Mouse (Mus musculus) urinary bladder, postnatal 4 days (tissue): Measurements from ENCODE around the gene Shank2.

Experiments used
- DNase-seq, 2 experiments: peaks; one replicate each; pipeline ENCODE4 v3.0.0; 2021 to 2022; ENCODE audit warnings: low spot score in 2 of 2

The Shank2 gene

GRCm38 (mm10) chr7:144106352-144107011 is 104.8 kb downstream of the Shank2 start:
- no peak for DNase-seq

GRCm38 (mm10) chr7:144108141-144108540 is 106.4 kb downstream of the Shank2 start:
- no peak for DNase-seq

DNA sequence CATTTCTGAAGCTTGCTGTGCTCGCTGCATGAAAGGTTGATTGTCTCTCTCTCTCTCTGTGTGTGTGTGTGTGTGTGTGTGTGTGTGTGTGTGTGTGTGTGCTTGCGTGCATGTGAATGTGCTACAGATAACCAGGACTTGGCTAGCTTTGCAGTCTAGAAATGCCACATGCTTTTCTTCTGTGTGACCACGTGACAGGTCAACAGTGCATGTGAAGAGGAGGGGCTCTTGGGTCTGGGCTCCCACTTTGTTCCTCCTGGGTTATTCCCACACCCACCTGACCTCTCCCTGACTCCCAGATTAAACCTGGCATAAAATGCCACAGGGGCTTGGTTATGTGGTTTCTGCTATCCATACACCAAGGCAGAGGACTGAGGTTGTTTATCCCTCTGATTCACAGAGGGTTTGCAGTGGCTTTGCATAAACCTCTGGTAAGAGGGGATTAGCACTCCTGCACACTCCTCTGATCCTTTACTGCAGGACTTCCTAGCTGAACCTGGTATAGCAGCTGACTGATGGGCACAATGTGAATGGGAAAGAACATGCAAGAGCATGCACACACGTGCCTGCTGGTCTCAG is 109.4 kb downstream of the Shank2 start:
- DNase-seq, result no peak

DNA sequence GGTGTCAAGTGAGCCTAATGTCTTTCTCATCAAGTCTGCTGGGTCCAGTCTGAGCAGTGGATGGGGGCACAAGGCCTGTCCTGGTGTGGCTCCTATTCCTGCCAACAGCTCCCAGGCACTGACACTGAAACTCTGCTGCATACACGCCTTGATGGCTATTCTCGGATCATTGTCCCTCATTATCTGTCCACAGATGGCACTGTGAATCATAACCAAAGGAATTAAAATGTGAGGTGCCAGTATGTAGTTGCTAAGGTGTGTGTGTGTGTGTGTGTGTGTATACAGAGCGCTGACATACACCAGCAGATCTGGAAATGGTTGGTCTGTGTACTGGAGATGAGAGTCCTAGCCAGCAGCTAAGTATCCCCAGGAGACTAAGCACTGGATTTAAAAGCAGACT is 110.3 kb downstream of the Shank2 start:
- DNase-seq, result no peak

- DNase-seq, result no peak
These were observed 112.5 kb downstream of the Shank2 start for GRCm38 (mm10) chr7:144114230-144114629.

- DNase-seq, result no peak
These were observed 117.8 kb downstream of the Shank2 start for GRCm38 (mm10) chr7:144119562-144119961.

DNA sequence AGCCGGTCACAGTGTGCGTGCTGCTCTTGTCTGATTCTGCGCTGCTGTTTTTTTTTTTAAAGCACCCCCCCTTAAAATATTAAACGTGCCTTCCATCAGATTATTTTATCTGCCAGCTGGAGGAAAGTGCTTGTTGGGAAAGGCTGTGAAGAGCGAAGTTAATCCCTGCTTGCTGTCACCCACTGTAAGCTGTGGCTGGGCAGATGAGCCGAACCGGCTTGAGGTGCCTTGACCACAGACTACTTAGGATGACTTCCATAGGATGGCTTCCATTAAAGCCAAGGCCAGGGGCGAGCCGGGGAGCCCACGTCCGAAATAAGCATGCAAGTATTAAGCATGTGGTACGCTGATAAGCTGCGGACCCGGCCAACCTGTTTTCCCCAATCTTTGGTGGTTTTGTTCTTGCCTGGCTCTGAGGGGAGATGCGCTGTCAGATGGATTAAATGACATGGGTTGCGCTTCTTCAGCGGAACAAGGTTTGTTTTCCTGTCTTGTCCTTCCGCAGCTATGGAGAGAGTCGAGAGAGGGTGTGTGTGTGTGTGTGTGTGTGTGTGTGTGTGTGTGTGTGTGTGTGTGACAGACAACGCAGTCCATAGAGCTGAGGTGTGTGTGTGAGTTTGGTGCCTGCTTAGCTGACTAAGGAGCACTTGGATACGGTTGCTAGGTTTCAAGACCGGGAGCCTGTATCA is 131.1 kb downstream of the Shank2 start:
- DNase-seq, result no peak

- no peak for DNase-seq
These were observed 131.8 kb downstream of the Shank2 start for GRCm38 (mm10) chr7:144133388-144133998.

GRCm38 (mm10) chr7:144134699-144135098 is 133.0 kb downstream of the Shank2 start:
- no peak for DNase-seq

- no peak for DNase-seq
These were observed 136.1 kb downstream of the Shank2 start for GRCm38 (mm10) chr7:144137827-144138226.

- DNase-seq, result no peak
These were observed 136.7 kb downstream of the Shank2 start for GRCm38 (mm10) chr7:144138476-144138875.

DNA sequence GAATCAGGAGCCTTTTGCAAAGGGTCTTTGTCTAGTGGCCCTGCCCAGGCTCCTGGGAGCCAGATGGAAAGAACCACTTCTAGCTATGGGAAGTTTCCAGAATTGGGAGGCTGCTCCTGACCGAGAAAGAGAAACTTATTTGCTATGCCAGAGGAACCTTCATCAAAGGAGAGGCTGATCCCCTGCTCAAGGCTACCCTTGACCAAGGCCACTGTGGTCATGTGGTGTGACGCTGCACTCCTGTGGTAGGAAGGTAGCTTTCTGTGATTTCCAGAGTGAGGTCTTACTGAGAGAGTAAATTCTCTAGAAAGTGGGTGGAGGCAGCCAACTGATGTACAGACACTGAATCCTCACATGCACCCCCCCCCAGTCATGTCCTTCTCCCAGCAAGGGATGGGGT is 138.0 kb downstream of the Shank2 start:
- DNase-seq, result no peak

GRCm38 (mm10) chr7:144140470-144140869 is 138.7 kb downstream of the Shank2 start:
- no peak for DNase-seq

DNA sequence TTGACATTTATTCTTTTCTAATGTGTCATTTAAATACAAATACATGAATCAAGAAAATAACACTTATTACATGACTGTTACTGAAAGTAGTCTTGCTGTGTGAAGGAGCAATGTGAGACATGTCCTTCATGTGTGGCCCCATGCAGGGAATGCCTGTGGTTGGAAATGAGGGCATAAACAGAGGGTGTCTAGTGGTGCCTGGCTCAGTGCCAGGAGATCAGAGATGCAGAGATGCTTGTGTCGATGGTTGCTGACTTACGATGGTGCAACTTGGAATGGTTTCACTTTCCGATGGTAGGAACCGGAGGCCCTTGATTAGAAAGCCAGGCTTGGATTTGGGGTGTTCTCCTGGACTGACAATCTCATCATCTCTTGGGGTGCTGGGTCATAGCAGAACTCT is 140.3 kb downstream of the Shank2 start:
- DNase-seq, result no peak

- no peak for DNase-seq
These were observed 142.2 kb downstream of the Shank2 start for GRCm38 (mm10) chr7:144143941-144144340.

GRCm38 (mm10) chr7:144148111-144148510 is 146.4 kb downstream of the Shank2 start:
- DNase-seq, result no peak

DNA sequence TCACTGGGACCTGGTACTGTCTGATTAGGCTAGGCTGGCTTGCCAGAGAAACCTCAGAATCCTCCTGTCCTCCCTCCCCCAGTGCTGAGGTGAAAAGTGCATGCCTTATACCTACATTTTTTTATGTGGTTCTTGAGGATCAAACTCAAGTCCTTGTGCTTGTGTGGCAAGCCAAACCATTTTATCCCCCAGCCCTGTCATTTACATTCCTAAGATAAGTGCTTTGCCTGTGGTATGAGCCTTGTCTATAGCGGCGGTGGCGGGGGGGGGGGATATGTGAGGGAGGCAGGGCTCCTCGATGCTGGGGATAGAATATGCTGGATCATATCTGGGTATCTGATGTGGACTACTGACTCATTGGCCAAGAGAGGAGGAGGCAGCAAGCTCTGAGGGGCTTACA is 151.4 kb downstream of the Shank2 start:
- DNase-seq, result no peak

DNA sequence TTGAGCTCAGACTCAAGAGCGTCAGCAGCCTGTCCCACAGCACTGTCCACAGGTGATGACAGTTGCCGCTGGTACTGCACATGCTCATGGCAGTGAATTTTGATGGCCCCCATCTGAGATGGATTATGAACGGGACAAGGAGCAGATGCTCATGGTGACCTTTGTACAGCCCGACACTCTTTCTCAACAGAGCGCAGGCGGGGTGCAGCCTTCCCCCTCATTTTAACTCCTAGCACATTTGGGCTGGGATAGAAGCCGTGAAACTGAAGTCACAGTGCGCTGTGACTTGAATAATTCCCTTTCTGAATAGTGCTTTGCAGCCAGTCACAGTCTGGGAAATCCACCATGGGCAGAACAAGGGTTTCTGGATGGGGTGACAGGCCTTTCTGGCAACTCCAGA is 152.0 kb downstream of the Shank2 start:
- DNase-seq, result no peak

- DNase-seq, result no peak
These were observed 156.2 kb downstream of the Shank2 start for GRCm38 (mm10) chr7:144157936-144158335.

DNA sequence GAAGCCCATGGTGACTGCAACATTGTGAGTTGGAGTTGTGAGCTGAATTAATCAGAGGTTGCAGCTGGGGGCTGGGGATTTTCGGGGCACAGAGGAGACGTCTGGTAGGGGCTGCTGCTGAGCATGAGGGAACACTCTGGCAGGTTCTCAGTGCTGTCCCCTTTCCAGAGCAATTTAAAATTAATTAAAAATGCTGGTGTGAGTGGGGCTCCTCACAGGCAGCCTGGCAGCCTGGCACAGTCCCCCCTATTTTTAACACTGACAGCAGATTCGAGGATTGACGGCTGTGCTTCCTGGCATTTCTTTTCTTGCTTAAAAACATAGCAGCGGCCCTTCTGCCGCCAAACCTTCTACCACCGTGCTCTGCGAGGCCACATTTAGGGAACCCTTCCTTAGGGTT is 157.8 kb downstream of the Shank2 start:
- DNase-seq, result no peak

- no peak for DNase-seq
These were observed 158.3 kb downstream of the Shank2 start for GRCm38 (mm10) chr7:144160066-144160465.

- no peak for DNase-seq
These were observed 159.0 kb downstream of the Shank2 start for GRCm38 (mm10) chr7:144160646-144161249.
